Mouse (Mus musculus) retina, postnatal 7 days (tissue): ENCODE data around the gene C8a.

Experiments
- DNase-seq: peaks from one replicate; pipeline ENCODE4 v3.0.0-alpha.2; 2012; ENCODE audit warnings: low read depth, low spot score

The C8a gene

DNA sequence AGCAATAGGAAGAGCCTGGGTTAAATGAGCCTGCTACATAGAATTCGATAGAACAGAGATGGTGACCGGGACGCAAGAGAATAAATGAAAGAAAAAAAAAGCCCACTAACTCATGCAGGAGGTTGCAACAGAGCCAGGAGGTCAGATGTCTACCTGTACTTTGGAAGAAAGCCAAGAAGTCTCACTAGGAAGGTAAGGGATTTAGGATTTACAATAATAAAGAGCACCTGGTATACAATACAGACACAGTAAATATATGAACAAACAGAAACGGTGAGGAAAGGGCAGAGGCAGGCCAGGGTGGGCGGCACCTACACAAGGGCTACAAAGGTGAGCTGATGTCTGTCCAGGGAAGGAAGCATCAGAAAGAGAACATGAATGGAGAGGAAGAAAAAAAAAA, 34.0 kb downstream of the C8a start:
- no peak for DNase-seq

DNA sequence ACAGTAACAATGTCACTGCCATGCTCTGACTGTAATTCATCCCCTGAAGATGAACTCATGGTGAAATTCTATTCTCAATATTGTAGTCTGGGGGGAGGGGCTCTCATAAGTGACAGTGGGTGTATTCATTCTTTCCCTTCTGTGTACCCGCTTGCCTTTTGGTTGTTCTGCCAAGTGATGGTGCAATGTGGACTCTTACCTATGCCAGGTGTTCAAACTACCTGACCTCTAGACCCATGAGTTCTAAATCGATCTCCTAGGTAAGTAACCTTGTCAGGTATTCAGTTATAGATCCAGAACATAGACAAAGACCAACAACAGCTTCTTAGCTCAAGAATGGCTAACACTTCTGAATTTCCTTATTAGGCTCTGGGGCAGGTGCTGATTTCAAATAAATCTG, 37.9 kb downstream of the C8a start:
- DNase-seq: no peak

DNA sequence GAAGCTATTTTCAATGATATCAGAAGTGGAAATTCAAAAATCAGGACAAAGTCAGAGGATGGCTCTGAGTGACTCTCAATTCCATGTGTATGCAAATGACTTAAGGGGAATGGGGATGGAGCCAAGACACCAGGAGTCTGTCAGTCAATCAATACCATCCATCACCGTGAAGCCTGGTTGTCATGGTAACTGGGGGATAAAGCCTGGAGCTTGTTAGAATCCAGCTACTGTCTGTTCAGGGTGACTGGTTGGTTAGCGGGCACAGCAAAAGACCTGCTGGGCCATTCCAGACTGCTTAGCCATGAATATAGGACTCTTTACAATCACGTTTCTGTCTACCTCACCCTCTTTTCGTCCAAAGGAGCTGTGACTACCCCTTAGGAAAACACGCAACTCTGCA, 41.1 kb downstream of the C8a start:
- DNase-seq: no peak

DNA sequence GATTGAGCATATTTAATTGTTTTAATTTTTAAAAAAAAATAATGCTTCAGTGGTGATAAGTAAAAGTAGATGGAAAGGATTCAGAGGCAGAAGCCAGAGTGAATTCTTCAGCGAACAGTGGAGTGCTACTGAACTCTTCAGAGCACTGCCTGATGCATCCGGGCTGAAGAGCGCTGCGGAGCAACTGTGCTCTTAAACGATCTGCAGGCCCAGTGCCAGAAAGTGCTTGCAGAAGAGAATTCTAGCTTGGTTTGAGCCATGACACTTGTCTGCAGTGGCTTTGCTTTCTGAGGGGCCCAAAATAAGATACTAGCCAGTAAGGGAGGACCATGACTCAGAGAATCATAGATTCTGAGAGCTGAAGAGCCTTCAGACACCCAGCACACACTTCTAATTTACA, 47.3 kb downstream of the C8a start:
- DNase-seq: no peak

DNA sequence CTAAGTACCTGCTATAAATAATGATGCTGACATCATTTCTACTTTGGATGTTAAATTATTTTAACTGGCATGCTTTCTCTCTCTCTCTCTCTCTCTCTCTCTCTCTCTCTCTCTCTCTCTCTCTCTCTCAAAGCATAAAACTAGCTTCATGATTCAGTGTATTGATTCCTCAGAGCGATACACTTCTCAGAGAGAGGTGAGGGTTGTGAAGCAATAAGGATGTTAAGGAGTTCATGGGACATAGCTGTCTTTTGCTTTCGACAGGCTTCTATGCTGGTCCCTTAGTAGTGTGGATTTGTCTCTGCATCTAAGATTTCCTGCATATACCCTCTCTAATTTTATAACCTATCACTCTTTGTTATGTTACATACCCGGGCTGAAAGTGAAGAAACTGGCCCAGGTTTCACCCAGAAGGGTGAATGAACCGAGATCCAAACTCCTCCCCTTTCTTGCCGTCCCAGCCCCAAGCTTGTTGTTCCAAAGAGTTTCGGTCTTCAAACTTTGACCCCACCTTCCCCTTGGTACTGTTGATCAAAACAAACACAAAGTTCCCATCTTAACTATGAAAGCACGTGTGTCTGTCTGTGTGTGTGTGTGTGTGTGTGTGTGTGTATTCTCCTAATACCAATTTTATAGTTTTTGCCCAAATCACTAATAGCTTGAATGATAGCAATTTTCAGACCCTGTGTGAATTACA, 51.7 kb downstream of the C8a start:
- DNase-seq: no peak

DNA sequence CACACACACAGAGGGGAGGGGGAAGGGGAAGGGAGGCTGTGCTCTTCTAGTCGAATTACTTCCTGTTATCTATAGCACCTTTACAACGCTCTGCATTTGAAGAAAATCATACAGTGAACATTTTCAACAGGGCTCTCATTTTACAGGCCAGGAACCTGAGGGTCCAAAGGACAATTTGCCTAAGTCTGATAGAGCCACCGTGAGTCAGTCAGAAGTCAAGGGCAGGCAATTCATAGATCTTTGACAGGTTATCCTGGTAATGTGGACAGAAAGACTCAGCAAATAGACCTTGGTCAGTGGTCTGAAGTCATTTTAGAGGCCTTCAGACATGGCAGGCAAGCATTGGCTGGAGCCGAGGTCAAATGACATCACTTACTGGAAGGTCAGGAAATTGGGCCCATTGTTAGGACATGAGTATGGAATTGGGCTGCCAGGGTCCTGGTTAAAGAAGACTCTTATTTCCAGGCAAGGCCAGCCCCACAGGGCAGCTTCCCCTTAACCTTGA, 52.5 kb downstream of the C8a start:
- no peak for DNase-seq

DNA sequence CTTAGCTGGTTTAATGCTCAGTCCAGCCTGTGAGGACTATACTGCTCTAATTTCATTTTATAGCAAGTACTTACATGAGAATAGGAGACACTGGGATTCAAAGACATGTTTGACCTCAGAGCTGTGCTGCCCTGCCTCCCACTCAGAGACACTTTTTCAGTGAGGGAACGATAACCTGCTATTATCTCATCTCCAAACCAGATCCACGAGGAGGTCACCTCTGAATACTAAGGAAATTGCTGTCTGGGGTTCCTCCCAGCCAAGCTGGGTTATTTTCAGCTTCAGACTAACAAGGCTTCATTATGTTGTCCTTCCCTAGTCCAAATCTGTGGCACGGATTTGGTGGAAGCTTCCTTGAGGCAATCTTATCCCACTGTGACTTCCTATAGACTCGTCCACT, 56.3 kb downstream of the C8a start:
- DNase-seq: no peak

DNA sequence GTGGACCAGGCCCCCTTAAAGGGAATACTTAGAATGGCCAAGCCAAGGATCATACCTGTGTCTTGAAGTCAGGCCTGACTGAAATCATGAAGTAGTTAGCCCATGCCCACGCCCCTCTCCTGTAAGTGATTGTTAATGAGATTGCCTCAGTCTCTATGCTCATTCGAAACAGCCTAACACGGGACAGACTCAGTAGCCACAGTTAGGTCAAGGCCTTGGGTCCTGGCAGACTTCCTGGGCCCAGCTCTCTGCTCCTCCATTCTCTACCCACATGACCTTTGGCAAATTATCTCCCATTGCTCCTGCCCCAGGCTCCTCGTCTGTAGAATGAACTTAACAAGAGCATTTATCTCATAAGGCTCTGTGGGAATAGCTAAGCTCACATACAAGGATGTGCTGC, 57.2 kb downstream of the C8a start:
- no peak for DNase-seq

DNA sequence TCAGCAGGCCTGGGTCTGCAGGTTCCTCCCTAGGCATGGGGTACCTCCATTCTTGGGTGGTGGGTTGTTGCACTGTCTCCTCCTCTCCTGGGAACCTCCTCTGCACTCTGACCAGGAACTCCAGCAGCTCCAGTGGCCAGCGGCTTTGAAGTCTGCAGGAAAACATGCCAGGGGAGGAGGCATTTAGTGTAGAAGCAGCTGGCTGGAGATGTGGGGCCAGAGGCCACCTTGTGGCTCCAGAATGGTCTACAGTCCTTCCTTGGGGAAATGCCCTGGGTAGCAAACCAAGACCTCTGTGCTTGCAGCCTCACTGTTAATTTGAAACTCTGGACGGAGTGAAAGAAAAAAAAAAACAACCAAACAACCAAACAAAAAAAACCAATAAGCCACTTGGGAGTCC, 58.7 kb downstream of the C8a start:
- no peak for DNase-seq

DNA sequence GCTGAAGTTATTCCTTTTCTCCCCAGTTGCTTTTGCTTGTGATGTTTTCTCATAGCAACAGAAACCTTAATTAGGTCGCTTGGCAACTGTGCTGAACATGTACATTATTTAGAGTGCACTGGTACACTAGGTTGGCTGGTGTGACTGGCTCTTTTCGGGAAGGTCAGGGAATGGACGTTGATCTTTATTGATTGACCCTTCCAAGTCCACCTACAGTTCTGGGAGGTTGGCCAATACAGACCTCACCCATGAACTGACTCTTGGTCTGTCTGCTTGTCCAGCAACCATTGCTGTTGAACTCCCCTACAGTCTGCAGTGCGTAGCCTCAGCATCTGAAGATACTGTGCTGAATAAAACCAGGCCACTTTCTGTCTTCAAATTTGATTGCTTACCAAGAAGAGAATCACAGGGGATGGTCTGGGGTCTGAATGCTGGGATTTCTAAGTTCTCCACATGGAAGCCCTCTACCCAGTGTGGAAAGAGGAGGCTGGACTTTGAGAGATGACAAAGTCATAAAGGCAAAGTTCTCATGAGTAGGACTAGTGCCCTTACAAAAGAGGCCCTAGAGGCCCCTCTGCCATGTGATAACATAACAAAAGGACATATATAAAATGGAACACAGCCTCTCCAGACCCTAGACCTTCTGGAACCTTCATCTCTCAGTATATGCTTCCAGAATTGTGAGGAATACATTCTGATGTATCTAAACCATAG, 59.5 kb downstream of the C8a start:
- no peak for DNase-seq

DNA sequence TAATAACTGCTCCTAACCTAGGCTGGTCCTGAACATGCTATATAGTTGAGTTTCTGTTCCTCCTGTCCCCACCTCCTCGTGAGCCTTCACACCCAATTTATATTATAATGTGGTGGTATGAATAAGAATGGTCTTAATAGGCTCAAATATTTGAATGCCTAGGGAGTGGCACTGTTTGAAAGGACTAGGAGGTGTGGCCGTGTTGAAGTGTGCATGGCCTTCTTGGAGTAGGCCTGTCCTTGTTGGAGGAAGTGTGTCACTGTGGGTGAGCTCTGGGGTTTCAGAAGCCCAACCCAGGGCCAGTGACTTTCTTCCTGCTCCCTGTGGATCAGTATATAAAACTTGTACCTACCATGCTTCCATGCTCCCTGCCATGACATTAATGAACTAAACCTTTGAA, 62.6 kb downstream of the C8a start:
- DNase-seq: no peak

DNA sequence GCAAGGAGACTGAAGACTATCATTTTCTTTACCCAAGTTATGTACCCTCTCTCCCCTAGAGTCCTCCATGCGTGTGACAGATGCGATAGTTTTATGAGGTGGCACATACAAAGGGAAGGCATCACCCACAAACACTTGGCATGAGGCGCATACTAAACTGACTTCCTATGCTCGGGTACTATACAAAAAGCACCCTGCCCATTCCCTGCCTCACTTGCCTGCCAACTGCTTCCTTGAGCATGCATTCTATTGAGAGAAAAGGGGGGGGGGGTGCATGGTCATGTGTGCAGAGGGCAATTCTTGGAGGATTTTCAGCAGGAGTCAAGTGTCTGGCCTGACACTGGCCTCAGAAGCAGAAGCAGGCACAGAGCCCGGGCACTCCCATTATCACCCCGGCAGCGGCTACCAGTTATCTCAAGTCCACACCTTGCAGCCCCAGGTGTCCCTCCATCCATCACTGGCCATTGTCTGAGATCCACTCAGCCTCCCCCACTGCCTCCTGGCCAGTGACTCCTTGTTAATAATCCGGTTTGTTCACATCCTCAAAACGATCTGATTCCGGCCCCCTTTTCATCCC, 65.4 kb downstream of the C8a start:
- DNase-seq: no peak

DNA sequence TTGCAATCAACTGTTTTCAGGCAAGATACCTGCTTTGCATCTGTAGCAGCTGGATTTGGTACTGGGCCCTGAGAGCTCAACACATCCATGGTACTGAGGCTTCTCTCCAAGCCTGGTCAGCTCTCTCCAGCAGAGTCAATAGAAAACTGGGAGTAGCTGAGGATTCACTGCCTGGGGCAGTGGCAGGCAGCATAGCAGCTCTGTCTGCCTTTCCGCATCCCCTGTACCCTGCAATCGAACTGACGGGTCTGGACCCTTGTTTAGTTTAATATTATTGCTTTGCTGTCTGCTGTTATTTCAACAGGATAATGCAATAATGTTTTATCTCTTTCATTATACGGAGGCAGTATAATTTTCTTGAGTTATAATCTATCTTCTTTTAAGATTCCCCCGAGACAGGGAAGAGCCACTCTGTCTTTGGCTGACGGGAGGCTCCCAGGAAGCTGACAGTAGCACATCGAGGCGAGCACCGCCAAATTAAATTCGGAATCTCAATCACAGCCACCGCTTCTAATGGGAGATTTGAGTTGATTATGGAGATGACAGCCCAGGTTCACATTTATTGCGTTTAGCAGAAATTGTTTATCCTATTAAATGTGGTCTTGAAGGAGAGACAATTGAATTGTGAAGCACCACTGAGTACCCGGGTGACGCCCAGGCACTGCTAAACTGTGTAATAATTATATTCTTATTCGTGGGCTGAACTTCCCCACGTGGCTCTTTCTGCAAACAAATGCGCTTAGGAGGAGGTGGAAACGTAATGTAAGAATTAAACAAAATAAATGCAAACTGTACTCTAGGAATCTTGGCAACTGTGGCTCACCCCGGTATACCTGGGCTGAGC, 70.6 kb downstream of the C8a start:
- DNase-seq: no peak

DNA sequence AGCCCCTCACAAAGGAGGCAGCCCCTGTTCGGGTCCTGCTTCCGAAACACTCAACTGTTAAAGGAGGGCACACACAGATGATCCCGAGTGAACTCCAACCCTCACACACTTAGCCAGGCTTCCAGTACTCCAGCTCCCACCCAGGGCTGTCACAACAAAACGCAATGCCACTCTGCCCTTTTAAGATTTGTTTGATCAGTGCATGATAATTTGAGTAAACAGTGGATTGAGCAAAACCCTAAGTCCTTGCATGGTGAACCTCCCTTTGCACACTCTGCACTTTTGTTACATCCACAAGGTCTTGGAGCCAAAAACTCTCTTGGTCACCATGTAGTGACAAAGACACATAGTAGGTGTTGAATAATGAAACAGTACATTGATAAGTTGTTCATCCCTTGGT, 72.1 kb downstream of the C8a start:
- DNase-seq: no peak

DNA sequence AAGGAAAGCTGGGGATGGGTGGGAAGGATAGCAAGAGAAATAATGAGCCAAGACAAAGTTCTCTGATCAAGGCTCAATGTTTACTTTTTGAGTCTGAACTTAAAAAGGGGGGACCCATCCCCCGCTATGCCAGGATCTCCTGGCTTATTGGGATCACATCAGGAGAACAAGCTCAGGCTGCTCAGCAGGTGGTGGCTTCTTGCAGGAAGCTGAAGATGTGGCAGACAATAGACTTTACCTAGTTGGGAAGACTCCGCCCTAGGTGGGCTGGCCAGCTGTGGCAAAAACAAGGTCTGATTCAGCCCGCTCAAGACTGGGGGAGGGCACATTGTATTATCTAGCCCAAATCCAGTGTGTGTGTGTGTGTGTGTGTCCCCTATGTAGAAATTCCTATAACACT, 74.6 kb downstream of the C8a start:
- DNase-seq: no peak

DNA sequence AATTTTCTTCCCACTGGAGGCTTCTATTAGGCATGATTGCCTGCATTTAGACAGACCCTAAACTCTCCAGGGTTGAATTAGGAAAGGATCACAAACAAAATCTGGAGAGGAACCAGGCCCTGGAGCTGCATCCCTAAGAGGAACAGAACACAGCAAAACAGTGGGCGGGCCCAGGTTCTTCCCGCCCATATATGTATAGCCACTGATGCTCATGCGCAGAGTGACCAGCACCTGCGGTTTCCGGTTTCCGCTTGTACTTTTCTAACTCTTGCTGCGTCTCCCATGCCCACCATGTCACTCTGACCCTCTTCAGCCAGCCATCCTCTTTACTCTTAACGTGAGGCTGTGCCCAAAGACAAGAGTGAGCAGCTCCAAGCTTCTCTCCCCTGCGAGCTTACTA, 77.2 kb downstream of the C8a start:
- DNase-seq: no peak

DNA sequence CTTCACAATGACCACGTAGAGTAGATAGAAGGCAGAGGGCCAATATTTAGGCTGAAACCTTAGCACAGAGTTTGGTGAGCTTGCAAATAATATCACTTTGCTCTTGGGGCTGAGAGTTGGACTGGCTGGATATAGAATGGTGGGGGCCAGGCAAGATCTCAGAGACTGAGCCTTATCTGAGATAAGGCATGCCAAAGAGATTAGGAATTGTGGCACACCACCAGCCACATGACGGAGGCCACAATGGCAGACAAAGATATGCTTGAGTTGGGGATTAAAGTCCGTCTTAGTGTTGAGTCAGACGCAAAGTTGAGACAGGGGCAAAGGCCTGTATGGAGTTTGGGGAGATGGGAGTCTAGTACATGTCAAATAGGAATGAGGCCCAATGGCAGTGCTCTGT, 84.1 kb downstream of the C8a start:
- DNase-seq: no peak

DNA sequence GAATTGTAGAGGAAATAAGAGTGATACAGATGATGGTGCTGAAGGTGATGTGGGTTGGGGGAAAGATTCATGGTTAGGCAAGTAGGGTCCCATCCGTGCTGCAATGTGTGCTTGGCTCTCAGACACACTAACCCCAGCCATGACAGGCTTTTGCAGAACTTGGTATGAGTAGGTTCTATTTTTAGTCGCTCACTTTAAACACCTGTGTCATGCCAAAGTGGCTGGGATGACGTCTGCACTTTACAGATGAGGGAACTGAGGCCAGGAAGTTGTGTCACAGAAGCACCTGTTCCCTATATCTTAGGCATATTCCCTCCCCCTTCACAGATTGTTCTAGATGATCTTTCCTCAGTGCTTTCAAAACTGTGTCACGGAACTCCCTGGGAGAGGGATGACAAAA, 93.9 kb downstream of the C8a start:
- no peak for DNase-seq

DNA sequence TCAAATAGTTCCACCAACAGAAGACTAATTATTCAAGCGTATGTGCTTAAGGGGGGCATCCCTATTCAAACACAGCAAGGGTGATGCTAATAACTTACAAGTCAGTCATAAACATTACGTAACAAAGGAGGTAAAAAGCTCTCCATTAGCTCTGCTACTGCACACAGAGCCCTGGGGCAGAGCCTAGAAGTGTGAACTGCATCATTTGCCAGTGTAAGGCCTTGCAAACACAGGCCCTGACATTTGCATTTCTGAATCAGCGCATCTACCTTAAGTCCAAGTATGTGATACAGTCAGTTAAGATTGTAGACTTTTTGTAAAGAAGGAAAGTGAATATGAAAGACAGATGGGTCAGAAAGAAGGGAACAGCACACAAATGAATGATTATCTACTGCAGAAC, 94.8 kb downstream of the C8a start:
- no peak for DNase-seq

DNA sequence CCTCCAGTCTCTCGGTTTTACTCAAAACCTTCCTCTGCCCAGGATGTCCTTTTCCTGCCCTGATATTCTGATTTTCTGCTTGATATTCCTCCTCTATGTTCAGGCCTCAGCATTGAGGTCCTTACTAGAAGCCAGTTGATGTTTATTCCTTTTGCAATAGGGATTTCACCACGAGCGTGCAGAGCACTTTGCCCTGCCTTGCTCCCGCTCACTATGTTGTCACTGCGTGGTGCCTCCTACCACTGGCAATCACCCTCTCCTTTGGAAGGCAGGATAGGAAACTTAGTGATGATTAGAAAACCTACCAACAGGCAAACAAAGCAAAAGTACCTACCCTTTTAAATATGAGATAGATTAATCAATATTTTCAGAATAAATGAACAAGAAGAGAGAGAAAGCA, 96.7 kb downstream of the C8a start:
- DNase-seq: no peak

DNA sequence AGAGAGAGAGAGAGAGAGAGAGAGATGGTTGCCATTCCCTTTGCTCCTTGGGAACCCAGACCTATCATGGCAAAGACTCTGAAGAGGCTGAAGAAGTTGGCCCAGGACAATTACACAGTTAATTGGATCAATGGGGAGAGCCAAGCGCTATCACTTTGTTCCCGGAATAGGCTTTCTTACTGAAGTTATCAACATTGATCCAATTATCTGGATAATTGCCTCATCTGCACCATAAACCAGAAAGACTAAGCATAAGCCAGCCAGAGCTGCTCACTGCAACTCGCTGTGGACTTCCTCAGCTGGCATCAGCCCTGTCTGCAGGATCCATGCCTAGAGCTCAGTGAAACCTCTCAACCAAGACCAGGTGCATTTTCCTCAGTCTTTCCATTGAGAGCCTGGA, 100.6 kb downstream of the C8a start:
- no peak for DNase-seq

DNA sequence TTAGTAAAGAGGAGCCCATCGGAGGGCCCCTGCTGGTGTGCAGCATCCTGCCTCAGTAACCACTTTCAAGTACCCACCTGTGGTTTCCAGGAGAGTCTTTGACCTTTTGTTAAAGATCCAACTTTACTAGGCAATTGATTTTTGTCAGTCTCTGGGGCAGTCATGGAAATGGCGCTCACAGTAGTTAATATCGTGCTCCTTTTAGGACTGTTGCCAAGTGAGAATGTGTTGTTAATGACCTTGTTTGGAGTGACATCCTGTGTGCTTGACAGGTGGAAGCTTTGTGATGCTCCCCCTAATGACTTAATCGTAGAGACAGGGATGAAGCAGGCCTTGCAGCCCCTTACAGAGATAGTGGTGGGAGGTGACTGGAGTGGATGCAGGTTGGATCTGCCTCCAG, 105.9 kb downstream of the C8a start:
- DNase-seq: no peak
